Mouse (Mus musculus): ENCODE results near the gene Dnajb4.
A peak's percentile ranks its signal among the peaks of the same experiment; 100 is the strongest.

Dnajb4 gene

DNA sequence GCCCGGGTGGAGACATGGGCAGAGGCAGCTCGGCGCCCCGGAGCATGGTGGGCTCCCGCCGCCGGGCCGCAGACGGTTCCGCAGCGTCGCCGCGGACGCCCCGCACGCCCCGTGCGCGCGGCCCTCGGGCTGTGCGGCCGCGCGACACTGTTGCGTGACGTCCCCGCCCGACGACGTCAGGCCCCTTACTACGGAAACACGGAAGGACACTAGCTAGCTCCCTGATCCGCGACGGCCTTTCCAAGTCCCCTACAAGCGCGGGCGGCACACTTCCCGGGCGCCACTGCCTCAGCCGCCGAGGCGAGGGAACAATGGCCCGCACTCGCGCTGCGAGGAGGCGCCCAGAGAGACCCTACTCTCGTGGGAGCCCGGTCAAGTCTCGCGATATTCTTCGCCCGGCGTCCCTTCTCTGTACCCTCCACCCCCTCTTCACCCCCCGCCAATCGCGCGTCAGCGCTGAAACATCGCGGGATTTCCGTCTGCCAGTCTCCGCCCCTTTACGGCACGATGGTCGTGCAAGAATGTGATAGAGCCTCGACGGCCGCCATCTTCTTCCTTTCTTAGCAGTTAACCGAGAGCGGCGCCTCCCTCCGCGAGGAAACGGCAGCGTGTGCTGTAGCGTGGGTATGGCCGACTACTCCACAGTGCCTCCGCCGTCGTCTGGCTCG is at the start of gene Dnajb4, which contains the start of gene Fubp1:
Dnajb4 (minus strand) TSS at position 336 of the 668 bp plus-strand sequence.
Fubp1 (plus strand) TSS at position 456 of the 668 bp plus-strand sequence.
- DNase-seq: peak; percentile 99

GRCm38 (mm10) chr3:152259409-152259808 is 49.3 kb upstream of the Dnajb4 start:
- DNase-seq: peak; percentile 39

- DNase-seq: no peak
Measured at GRCm38 (mm10) chr3:152257528-152257927, 47.4 kb upstream of the Dnajb4 start.

- no peak for DNase-seq
Measured at GRCm38 (mm10) chr3:152250487-152250886, 40.4 kb upstream of the Dnajb4 start.

GRCm38 (mm10) chr3:152247708-152248107 is 37.6 kb upstream of the Dnajb4 start:
- no peak for DNase-seq

DNA sequence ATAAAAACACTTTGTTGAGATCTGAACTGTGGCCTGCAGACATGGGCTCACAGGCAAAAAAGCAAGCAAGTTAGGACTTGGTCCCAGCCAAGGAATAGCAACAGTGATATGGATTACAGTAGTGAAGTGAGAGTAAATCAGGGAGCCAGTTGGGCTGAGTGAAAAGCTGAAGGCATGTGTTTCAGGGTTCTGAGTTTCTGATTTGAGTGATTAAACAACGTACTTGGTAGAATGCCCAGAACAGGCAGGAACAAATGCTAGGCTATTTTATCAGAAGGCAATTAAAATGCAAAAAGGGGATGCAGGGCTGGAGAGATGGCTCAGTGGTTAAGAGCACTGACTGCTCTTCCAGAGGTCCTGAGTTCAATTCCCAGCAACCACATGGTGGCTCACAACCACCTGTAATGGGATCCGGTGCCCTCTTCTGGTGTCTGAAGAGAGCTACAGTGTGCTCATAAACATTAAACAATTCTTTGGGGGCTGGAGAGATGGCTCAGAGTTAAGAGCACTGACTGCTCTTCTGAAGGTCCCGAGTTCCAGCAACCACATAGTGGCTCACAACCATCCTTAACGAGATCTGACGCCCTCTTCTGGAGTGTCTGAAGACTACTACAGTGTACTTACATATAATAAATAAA is 35.3 kb upstream of the Dnajb4 start:
- no peak for DNase-seq

DNA sequence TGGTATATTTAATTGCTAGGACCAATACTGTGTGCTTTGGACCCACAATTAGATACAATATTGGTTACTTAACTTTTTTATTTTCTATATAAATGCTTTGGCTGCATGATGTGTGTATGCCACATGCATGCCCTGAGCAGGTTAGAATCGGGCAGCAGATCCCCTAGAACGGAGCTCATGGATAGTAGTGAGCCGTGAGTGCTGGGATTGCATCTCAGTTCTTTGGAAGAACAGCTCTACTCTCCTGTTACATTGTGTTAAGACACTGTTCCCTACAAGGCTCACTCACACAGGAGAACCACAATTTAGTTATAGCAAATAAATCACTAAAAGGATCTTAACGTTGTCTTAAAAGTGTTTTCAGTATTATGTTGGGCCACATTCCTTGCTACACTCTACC is 33.2 kb upstream of the Dnajb4 start:
- no peak for DNase-seq

- DNase-seq: no peak
Measured at GRCm38 (mm10) chr3:152241098-152241497, 31.0 kb upstream of the Dnajb4 start.

GRCm38 (mm10) chr3:152239592-152239991 is 29.5 kb upstream of the Dnajb4 start:
- no peak for DNase-seq

- DNase-seq: no peak
Measured at GRCm38 (mm10) chr3:152238836-152239235, 28.7 kb upstream of the Dnajb4 start.

DNA sequence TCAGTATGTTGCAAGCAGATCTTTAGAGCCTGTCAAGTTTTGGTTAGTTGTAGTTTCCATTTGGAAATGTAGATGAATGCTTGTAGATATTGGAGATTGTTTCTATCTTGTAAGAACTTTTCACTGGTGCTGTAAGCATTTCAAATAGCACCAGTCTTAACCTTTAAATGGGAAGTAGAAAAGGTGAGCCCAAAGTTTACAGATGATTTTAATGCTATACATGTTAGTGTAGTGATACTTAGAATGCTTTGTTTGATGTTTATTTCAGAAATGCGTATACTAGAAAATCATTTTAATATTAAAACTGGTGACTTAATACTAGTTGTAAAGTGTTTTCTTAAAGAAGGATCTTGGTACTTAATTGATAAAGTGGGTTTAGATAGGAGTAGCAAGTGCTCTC is 25.7 kb upstream of the Dnajb4 start:
- DNase-seq: no peak

DNA sequence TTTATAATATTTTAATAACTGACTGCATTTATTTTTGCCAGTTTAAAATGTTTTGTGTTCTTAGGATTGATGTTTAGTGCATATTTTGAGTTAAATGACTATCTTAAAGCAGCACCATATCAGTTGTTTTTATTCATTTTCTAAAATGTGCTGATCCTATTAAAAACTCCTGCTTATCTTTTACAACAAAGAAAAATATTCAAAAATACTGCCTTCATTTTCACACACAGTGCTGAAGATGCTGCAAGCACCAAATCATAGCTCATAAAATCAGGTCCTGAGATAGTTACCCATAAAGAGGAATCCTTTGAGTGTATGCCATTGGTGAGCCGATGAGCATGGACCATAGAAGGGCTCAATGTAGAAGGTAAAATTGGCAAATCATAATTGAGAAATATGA is 25.1 kb upstream of the Dnajb4 start:
- DNase-seq: no peak

DNA sequence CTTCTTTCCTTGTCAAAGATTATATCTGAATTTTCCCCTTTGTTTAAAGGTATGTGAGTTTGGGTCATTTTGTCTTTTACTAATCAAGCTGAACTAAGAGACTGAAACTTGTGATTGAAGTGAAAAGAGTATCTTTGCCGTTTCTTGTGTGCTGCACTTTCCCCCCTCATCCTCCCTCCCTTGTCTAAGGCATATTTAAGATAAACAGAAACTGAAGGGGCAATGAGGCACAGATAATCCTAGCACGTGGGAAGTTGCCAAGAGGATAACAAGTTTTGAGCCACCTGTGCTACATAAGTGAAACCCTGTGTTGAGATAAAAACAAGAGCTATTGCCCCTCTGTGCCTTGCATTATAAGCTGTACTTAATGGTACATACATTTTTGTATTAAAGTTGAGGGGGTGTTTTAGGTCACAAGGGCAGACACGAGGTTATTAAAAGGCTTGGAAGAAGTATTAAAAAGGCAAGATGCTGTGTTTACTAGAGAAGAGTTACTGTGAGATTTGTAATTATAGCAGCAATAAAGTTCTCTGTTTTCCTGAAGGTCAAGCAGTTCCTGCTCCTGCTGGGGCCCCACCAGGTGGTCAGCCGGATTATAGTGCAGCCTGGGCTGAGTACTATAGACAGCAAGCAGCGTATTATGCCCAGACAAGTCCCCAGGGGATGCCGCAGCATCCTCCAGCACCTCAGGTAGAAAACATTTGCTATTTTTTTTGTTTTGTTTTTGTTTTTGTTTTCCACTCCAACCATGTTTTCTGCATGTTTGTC is 21.4 kb upstream of the Dnajb4 start:
- no peak for DNase-seq

DNA sequence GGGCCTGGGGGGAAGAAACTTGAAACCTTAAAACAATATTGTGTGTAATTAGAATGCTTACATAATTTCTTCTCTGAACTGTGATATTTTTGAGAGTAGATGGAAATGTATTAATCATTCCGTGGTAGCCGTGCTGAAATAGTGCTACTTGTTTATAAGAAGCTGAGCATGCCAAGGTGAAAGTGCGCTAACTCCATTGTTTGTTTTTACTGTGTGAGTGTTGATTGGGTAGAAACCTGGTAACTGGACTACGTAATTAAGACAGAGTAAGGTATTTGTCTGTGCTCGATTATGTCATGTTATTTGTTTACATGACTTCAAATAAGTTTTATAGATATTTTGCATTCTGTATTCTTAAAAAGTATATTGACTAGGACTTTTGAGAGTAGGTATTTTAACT is 19.2 kb upstream of the Dnajb4 start:
- DNase-seq: no peak

DNA sequence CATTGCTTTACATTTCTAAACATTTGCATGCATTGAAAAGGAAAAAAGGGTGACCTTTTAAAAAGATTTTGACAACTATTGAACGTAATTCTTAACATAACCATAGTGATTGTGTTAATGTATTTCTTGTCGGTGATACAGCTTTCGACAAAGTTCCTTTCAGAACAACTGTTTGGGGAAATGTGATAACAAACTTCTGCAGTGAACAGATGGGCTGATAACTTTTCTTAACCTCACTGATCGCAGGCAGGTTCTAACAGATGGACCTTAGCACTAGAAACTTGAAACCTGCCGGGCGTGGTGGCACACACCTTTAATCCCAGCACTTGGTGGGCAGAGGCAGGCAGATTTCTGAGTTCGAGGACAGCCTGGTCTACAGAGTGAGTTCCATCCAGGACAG is 18.7 kb upstream of the Dnajb4 start:
- no peak for DNase-seq

- DNase-seq: no peak
Measured at GRCm38 (mm10) chr3:152225906-152226305, 15.8 kb upstream of the Dnajb4 start.

- DNase-seq: no peak
Measured at GRCm38 (mm10) chr3:152224918-152225317, 14.8 kb upstream of the Dnajb4 start.

DNA sequence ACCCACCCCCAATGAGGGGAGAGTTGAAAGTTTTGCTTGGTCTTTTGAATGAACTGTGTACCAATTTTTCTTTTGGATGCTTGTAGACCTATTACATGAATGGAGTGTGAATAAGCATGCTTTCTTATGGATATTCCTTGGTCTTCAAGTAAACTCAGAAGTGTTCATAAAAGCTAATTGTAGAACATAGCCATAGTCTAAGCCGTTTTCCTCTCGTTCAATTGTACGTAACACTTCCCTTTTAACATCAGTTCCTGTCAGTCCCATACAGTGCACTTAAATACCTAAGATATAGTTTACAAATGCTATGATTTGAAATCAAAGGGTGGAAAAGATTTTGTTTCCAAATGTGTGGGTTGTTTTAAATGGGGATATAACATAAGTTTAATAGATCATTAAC is 3.3 kb upstream of the Dnajb4 start:
- DNase-seq: no peak

- DNase-seq: no peak
Measured at GRCm38 (mm10) chr3:152211731-152212279, 1.7 kb upstream of the Dnajb4 start.

GRCm38 (mm10) chr3:152210728-152211391 is 758 bp upstream of the Dnajb4 start:
- peak; percentile 67 for DNase-seq

DNA sequence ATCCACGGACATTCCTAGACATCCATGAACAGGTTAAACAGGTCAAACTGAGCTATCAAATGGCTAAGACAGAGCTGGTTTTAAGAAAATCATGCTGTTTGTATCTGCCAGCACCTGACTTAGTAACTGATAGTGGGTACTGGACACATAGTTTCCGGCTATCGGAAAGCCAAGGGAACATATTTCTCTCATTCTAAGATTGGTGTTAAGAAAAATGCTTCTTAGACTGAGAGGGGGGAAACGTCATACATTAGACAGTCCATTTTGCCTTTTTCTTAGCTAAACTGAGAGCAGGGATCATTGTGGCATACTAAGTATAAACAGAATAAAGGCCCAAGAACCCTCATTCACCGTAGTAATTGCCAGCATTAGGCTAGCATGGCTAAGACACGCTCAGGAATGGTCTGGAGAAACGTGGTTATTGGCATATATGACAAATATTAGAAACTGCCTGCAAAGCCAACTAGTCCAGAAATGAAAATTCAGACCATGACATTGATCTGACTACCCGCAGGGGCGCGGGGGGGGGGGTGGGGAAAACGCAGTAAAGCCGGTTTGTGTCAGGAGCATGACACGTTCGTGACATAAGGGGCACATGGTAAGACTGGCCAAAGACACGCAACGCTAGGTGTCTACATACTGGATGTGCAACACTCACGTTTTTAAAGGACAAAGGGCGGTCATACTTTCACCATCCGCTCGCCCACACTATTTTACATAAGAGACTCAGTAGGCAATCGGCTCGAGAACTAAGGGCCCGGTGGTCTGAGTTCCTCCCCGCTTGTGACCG is 730 bp downstream of the Dnajb4 start:
- no peak for DNase-seq
